Mouse (Mus musculus): Measurements from ENCODE around the gene 1700088E04Rik.

Gene 1700088E04Rik

DNA sequence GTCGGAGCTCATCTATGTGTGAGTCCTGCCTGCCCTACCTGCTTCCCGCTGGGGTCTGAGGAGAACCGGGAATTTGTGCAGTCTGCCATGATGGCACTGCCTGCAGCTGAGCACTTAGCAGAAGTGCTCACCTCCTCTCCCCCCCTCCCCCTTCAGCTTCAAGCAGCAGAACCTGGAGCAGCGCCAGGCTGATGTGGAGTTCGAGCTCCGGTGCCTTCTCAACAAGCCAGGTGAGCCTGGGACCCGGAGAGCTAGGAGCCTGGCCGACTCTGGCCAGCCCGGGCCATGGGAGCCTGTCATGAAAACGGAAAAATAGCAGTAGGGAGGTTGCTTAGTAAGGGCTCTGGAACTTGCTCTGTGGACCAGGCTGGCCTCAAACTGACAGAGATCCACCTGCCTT lies 10.3 kb downstream of the 1700088E04Rik start:
- DNase-seq, result no peak

DNA sequence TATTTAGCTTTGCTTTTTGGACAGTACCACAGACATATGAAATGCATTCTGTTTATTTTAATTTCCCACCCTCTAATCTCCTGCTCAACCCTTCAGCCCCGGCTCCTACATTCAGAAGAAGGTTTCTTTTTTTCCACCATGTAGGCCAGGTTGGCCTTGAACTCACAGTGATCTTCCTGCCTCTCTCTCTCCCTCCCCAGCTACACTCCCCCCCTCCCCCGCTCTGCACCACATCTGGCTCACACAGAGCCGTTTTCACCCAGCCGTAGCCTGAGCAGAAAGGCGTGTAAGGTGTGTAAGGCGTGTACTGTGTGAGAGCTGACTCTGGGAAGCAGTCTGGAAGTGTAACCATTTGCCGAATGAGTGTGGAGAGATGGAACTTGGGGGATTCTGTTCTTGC lies 11.7 kb downstream of the 1700088E04Rik start:
- DNase-seq, result no peak

DNA sequence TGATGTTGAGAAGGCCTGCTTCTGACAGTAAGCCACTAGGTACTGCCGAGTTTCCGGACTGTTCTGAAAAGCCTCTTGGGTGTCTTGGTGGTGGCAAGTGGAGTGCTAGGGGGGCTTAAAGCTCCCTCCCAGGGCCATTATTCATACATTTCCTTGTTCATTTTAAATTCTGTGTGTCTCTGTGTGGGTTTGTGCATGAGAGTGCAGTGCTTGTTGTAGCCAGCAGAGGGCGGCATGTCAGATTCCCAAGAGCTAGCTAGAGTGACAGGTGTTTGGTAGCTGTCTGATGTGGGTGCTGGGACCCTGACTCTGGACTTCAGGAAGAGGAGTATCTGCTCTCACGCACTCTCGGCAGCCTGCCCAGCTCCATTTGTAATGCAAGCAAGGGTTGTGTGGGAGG lies 12.8 kb downstream of the 1700088E04Rik start:
- DNase-seq, result no peak

DNA sequence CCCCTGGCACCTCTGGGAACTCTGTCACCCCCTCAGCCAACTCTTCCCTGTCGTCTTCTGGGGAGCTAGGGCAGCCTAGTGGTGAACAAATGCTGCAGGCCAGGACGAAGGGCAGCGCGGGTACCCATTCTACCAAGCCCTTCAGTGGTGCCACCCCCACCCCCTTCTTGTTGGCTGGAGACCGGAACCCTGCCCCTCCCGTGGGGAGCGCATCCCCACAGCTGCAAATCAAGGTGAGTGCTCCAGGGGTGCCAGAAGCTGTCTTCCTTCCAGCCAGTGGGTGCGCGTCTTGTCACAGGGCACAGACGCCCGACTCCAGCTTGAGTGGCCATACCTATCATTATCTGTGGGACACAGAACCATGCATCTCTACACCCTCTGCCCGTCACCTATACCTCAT lies 14.0 kb downstream of the 1700088E04Rik start:
- DNase-seq, result no peak

DNA sequence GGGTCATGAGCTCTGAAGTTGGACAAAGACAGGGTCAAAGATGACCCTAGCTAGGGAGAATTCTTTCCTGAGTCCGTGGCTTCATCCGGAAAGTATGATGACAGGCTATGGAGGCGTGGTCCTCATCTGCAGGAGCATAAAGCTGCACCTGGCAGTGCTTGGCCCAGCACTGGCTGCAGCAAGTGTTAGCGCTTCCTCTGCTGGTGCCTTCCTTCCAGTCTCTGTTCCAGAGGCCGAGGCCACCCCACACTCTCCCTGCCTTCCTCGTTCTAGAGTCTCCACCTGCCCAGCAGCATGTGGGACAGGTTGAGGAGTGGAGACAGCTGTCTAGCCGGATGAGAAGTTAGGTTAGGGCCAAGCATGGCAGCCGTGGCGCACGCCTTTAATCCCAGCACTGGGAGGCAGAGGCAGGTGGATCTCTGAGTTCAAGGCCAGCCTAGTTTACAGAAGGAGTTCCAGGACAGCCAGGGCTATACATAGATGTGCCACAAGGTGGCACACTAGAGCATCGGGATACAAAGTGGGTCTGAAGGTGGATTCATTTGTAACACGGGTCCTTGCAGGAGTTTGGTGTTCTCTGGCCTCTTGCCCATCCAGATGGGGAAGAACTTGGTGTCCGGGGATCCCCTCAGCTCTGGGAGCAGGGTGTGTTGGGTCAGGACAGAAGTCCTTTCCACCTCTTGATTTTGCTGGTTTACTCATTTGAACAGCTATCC lies 14.7 kb downstream of the 1700088E04Rik start:
- peak; percentile 47 for DNase-seq

DNA sequence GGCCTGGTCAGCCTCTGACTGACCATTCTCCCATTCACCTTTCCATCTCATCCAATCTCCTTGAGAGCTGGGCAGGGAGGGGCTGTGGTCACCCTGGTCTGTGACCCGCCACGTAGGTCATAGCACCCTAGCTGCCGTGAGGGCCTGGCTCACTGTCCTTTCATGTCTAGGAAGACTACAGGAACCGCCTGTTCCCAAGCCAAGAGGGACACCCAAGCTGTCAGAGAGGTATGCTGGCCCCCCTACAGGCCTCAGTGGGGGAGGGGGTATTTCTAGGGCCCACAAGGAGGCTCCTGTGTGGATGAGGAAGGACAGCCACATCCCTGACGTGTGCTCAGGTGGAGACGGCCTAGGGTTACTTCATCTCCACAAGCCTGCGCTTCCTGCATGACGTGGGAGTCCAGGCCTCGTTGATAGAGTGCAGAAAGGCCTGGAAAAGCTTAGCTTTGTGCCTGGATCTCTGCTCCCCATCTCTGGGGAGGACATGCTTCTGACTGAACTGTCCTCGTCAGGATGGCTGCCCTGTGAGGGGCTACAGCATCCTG lies 16.6 kb downstream of the 1700088E04Rik start:
- no peak for DNase-seq

DNA sequence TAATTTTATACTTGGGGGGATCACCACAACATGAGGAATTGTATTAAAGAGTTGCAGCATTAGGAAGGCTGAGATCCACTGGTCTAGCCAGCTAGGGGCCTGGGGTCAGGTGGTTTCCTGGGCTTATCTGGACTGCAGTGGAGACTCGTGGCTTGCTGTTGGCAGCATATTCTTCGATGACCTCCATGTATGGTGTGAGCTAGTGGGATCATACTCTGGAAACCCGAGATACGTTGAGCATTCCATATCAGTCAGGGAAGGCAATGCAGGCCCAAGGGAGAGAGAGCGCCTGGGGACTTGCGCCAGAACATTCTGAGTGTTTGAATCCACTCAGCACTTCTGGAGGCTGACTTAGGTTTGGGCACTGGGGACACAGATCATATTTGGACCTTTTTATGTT lies 17.3 kb downstream of the 1700088E04Rik start:
- no peak for DNase-seq

DNA sequence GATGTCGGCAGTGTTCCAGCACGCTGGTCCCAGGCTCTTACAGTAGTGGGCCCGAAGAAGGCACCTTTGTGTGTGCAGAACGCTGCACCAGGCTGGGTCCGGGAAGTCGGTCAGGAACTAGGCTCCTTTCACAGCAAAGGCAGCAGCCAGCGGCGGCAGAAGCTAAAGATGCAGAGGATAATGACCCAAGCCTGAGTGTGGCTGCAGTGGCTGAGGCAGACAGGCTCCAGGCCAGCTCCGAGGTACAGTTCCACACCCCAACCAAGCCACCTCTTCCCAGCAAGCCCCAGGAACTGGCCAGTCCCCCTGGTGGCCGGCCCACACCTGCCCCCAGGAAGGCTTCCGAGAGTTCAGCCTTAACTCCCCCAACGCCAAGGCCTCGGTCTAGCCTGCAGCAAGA lies 18.5 kb downstream of the 1700088E04Rik start:
- DNase-seq, result no peak

DNA sequence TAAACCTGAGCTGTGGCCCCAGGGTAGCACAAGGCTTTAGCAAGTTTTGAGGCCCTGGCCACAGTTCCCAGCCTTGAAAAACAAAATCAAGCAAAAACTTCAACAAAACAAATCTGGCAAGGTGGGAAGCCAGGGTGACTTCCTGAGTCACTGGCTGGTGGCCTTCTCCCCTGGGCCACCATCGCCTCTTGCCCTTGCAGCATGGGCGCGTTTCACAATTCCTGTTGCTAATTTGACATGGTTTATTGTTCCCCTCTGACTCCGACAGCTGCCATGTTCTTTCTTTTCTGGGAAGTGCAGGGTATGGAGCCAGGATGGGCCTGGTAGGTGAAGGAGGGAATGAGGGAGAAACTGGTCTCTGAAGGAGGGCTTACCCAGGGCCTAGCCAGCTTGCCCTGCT lies 18.9 kb downstream of the 1700088E04Rik start:
- DNase-seq, result no peak

DNA sequence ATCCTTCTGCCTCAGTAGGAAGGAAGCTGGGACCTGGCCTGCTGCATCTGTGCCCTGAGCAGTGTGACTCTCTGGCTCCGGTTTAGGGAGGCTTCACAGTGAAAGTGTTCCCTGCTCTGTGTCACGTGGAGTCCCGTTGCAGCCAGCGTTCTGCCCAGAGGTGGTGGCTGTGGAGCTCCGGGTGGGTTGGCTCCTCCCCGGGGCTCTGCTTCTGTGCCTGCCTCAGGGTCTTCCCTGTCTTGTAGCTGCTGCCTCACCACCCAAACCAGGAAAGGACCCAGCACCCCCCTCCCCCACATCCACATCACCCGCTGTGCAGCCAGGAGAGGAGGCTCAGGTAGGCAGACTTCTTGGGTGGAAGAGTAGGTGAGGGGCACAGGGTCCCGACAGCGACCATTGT lies 21.6 kb downstream of the 1700088E04Rik start:
- no peak for DNase-seq

DNA sequence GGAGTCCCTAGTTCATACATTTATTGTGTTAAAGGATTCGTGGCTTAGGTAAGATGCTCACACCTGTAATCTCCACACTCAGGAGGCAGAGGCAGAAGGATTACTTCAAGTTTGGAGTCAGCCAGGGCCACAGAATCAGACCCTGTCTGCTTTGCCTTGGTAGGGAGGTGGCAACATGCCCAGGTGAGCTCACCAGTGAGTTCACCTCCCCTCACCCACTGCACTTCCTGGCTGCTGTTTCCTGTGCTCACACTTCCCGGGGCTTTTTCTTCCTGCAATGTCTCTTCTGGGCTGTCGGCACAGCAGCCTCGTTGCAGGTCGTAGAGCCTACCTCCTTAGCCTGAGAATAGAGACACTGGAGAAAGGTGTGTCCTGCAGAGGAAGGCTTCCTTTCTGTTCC lies 25.8 kb downstream of the 1700088E04Rik start:
- DNase-seq, result no peak

DNA sequence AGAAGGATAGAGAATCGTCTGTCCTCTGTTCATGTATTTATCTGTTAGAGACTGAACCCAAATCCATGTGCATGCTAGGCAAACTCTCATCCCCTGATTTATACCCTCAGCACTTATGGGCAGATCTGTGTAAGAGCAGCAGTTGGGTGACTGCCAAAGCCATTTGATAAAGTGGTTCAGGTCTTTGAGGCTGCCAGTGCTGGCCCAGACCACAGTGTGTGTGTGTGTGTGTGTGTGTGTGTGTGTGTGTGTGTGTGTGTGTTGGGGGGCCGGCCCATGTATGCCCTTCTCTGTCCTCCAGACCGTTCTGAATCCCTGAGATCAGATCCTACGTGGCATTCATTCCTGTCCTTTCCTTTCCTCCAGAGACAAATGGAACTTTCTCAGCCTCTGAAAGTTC lies 29.3 kb downstream of the 1700088E04Rik start:
- no peak for DNase-seq

DNA sequence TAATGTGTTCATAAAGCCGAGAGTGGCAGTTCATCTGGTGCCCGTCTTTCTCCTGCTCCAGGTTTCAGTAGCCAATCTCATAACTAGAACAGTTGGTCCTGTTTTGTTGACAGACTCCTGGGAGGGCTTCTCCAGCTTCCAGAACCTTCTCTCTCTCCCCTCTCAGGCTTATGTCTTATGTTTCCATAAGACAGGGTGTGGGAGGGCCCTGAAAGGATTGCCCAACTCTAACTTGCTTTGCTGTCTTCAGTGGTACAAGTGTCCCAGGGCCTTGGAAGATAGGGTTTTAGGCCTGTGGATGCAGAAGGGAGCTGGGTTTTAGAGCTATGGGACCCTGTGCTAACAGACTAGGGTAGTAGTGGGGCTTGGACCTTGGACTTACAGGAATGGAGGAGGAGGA lies 30.5 kb downstream of the 1700088E04Rik start:
- DNase-seq, result no peak

DNA sequence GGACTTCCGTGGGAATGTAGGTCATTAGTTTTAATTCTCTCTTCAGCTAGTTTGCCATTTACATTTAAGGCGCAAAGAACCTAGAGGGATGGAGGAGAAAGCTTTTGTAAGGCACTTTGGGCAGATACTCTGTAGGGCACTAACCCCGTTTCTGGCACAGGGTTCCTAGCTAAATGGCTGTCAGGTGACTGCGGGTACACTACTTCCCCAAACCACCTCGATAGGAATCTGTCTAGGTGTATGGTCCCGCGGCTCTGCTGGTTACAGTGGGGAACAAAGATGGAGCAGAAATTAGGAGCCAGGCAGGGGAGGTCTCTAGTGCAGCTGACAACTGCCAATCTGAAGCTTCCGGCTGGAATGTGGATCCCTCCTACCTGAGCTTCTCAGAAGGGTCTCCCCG lies 31.0 kb downstream of the 1700088E04Rik start:
- DNase-seq, result no peak

DNA sequence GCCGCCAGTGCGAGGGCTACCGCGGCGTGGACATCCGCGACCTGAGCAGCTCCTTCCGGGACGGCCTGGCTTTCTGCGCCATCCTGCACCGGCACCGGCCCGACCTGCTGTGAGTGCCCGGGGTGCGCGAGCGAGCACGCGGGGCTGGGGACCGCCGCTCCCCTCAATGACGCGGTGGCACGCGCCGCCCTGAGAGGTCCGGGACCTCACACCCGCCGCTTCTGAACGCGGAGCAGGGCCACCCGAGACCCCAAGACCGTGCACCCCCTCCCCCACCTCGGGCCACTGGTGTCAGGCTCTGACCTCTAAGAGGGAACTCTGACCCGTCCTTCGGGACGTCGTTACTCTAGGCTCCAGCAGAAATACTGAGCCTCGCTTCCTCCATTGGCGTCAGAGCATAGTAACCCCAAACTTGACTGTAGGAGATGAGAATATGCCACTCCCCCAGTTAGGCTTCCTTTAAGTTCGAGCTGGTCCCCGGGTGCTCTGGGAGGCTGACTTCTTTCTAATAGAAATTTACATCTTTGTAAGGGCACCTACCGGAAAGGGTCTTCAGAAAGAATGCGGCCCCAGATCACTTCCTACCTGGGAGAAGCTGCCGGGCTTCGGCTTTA lies 31.6 kb downstream of the 1700088E04Rik start:
- peak; percentile 26 for DNase-seq

DNA sequence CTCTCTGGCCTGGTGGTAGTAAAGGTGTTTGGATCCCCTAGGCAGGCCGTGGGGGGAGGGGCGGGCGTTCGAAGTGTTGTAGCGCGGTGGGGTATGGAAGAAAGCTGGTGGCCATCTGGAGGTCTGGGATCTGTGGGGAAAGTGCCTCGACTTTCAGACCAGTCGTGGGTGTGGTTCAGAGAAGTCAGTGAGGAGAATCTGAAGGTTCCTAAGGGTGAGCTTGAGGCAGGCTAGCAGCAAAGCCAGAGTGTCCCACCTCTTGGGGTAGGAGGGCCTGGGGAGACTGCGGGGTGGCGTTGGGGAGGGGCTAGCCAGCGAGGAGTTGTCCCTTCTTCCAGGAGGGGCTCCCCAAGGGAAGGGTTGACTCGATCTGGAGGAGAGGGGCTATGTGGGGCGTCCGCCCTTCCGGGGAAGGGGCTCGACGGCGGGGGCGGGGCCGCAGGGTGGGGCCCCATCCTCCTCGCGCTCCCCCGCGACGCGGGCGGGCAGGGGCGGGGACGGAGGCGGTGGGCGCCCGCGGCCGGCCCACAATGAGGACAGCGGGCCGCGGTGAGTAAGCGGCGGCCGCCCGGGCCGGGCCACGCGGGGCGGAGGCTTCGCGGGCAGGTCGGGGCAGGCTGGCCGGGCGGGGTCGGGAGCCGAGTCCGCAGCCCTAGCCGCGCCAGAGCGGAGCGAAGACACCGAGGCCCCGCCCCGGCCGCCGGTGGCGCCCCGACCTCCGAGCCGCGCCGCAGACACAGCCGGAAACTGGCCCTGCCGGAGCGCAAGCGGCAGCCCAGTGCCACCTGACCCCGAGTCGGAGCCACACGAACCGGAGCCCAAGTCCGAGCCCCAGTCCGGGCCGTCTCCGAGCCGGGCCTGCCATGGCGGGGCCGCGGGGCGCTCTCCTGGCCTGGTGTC lies 32.4 kb downstream of the 1700088E04Rik start, which contains the start of gene Micall1:
Gene Micall1, plus strand, starts transcription at position 478 of the 900 bp plus-strand sequence.
- peak; percentile 81 for DNase-seq

DNA sequence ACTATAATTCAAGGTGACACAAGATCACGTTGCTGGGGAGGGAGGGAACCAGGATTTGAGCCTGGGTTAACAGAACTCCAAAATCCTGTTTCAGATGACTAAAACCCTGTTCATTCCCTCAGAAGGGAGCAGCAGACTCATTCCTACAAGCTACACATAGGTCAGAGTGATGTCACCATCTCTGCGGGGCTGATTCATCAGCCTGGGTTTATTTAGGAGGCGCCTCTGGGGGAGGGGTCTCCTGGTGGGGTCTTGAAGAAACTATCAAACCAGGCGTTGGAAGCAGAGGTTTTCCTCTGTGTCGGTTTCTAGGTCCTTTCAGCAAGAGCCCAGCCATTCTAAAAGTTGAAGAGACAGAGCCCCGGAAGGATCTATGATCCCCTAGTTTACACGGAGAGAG lies 33.1 kb downstream of the 1700088E04Rik start:
- DNase-seq, result peak; percentile 43

DNA sequence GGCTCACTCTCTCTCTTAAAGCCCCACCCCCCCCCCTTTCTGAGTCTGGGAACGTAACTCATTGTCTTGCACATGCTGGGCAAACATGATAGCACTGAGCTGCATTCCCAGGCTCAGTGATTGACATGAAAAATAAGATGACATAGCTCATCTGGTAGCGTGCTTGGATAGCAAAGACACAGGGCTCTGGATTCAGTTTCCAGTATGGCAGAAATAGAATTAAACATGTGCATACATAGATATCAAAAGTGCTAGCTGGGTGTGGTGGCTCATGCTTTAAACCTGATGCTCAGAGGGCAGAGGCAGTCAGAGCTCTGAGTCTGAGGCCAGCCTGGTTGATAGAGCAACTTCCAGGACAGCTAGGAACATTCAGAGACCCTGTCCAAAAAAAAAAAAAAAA lies 35.2 kb downstream of the 1700088E04Rik start:
- no peak for DNase-seq

DNA sequence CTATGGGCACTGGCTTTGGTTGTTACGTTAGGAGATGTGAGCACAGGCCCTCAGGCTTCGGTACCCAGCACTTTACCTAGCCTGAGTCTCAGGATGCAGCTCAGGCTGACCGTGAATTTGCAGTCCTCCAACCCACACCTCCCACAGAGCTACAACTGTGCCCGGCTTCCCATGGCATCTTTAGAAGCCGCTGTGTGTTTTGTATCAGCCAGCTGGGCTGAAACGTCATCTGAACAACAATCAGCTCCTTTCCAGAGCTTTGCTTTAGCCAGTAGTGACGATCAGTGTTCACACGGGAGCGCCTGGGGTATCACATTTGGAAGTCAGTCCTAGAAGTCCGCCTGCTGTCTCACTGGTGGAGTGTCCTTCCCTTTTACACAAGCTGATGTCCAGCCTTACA lies 37.8 kb downstream of the 1700088E04Rik start:
- no peak for DNase-seq

DNA sequence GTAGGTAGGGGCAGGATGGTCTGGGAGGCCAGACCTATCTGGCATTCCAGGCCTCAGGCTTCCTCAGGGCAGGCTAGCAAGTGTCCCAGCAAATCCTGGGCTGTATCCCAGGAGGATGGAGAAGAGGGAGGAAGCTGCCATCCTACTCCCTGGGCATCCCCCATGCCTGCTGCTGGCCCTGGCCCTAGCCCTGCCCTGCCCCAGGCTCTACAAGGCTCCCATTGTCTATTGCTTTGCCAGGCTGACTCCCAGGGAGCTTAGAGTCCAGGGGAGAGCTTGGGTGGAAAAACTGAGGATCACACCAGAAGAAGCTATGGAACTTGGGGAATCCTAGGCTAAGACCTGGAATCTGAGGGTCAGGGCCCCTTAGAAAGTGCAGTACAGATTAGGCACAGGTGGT lies 39.5 kb downstream of the 1700088E04Rik start:
- no peak for DNase-seq

DNA sequence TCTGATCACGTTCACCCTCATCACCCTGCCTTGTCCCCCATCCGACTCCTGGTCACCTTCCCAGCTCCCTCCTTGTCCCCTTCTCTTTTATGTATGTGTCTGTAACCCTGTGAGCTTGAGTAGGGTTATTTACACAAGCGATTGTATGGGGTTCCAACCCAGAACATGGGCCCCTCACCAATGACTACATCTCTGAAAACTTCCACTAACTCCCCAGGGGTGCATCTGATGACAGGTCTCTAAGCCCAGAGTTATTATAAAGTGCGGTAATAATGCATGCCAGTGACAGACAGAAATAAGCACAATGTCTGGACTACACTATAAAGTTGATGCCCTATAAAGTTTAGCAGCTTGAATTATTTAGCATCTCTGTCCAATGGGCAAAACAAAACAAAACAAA lies 40.7 kb downstream of the 1700088E04Rik start:
- no peak for DNase-seq

DNA sequence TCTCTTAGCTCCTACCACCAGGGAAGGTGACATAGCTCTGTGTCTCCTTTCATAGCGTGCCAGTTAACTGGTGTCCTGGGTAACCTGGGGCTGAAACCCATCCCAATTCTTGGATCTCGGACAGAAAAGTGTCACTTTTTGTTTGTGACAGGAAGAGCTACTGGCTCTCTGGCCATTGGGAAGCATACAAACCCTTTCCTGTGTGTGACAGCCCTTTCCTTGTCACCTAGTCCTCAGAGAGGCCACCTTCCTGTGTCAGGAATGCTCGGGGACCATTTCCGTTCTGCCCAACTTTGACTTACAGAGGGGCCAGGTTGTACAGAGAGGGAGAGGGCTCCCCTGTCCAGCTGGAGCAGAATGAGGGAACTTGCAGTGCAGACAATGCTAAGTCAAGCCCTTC lies 41.6 kb downstream of the 1700088E04Rik start:
- DNase-seq, result no peak

DNA sequence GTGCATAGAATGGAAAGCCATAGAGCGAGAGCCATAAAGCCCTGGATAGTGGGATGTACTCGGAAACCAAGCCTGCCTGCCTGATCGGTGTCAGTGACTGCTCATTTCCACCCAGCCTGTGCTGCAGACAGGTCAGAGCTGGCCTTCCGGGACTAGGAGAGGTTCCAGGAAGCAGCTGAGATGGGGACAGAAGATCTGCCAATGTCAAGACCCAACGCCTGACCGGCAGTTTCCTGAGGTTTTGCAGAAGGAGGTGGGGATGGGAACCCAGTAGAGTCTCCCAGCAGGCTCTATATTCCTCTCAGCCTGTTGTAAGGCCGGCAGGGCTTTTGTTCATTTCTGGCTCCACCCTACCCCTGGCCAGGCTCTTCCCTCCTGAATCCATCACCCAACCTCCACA lies 42.2 kb downstream of the 1700088E04Rik start:
- DNase-seq, result no peak

DNA sequence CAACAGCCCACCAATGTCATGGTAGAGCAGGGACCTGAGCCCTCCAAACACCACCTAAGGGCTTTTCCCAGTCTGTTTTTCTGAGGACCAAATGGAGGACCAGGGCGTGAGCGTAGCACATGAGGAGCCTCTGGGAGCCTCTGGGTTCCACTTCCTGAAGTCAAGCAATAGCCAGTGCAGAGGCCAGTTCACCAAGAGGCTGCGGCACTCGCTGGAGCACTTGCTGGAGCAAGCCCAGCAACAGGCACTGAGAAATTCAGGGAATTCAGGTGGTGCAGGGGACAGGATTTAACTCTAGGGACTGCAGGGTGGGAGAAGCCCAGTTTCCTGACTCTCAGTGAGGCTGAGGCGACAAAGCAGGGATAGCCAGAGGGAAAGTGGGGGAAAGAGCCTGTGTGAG lies 42.8 kb downstream of the 1700088E04Rik start:
- DNase-seq, result no peak
